Mouse (Mus musculus): ENCODE results near the gene Antxr2. TPM values are rescaled to one million over a fixed set of nuclear protein-coding genes. Genes with fewer than 3 reads are reported as not detected.

Antxr2 gene
- total RNA-seq, 1 experiment from 2014 or later: 114 TPM

- ATAC-seq (ENCODE audit: extremely low read depth, insufficient number of reproducible peaks, low FRiP score, poor library complexity, severe bottlenecking): no peak
Measured at GRCm38 (mm10) chr5:97866975-97867374, 163.9 kb downstream of the Antxr2 start.

DNA sequence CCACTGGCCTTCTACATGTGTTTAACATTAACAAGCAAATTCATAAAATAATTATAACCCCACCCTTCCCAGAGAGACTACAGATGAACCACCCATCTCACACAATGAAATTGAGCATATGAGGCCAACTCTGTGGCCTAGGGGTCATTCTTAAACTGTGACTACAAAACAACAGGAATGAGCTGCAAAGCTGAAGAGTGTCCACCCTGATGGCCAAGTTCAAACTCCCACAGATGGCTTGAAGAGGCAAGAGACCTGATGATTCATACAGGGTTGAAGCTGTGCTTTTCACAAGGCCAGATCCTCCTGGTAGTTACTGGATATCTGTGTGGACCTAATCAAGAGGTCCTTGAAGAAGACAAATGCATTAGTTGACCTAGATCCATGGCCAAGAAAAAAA lies 173.7 kb downstream of the Antxr2 start:
- ATAC-seq (ENCODE audit: extremely low read depth, insufficient number of reproducible peaks, low FRiP score, poor library complexity, severe bottlenecking): no peak

DNA sequence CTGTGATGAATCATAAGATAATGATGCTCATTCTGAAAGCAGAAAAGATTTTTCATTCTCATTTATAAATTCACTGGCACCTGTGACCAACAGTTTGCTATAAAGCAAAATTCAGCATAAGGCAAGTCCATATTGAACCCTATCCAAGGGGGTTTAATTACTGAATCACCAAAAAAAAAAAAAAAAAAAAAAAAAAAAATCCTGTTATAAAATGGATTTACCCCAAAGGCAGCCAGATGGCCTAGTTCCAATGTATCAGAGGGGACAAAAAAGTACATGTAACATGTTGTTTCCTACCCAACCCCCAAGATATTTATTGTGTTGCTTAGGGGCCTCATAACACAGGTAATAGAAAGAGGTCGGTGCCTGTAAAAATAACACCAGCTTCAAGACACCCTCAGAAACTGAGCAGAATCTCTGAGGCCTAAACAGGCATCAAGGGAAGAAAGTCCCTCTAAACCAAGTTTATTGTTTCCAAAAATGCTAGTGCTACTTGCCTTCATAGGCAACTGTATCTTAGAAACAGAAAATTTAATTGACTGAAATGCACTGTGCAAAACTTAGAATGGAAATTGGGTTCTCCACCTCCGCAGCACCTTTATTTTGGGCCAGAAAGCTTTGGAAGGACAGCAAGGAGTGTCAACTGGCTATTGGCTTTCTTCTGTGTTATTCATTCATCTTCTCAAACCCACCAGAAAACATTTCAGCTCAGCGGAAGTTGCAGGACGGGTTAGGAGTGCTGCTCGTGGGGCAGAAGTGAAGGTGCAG lies 178.7 kb downstream of the Antxr2 start:
- ATAC-seq (ENCODE audit: extremely low read depth, insufficient number of reproducible peaks, low FRiP score, poor library complexity, severe bottlenecking): no peak

DNA sequence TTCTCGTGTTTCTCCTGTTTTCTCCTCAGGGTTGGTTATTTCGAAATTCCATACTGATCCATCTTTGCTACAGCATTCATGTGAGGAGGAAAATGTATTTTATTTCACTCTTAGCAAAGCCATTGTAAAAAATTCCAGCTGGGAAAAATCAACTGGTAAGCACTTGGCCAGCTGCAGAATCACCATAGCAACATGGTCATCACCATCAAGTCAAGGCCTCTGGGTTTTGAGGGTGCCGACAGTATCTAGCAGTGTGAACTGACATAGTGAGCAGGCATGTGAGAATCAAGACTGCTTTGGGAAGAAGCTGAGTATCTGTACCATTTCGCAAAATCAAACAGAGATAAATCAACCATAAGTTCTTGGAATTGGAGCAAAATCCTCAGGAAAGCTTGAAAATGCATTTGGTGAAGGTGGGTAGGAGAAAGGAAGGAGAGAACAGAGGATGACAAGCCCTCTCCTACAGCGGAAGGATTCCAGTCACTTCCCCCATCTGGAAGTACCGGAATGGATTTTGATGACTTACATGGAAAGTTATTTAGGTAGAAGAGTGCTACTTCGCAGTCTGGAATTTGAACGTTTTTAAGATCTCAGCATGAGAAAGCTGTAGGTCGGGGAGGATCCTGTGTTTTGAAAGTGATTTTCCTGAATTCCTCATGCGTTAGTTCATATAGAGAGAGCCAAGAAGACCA lies 183.5 kb downstream of the Antxr2 start:
- ATAC-seq (ENCODE audit: extremely low read depth, insufficient number of reproducible peaks, low FRiP score, poor library complexity, severe bottlenecking): no peak

DNA sequence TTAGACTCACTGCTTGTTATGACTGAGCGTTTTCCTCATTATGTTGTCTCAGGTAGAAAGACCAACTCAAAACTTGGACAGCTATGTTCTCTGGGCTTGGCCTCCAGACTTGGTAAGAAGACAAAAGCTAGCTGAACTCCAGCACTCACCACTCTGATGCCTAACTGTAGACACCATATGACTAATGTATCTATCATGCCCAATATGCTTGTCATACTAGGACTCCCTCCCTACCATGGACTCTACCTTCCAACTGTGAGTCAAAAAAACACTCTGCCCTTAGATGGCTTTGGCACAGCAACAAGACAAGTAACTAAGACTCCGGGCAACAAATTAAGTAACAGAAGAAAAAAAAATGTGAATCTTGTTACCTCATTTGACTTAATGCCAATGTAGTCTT lies 184.3 kb downstream of the Antxr2 start:
- ATAC-seq (ENCODE audit: extremely low read depth, insufficient number of reproducible peaks, low FRiP score, poor library complexity, severe bottlenecking): no peak

DNA sequence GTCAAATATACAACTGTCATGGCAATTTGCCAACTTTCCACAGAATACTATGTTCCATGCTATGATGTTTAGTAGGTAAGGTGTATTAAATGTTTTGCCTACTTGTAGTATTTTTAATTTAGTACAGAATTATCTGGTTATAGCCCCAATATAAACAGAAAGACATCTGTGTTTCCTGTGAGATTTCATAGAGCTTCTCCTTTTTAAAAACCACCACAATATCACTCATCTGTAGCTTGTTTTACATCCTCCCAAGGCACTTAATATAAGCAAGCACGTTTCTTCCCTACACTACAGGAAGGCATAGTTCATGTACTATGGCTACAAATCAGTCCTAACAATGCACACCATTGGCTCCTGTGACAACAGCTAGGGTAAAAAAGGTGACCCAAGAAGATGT lies 188.8 kb downstream of the Antxr2 start:
- peak; percentile 82 for ATAC-seq (ENCODE audit: extremely low read depth, insufficient number of reproducible peaks, low FRiP score, poor library complexity, severe bottlenecking)

GRCm38 (mm10) chr5:97839924-97840279 lies 190.9 kb downstream of the Antxr2 start:
- peak; percentile 74 for ATAC-seq (ENCODE audit: extremely low read depth, insufficient number of reproducible peaks, low FRiP score, poor library complexity, severe bottlenecking)

- ATAC-seq (ENCODE audit: extremely low read depth, insufficient number of reproducible peaks, low FRiP score, poor library complexity, severe bottlenecking): no peak
Measured at GRCm38 (mm10) chr5:97839271-97839923, 191.4 kb downstream of the Antxr2 start.

GRCm38 (mm10) chr5:97837333-97837732 lies 193.5 kb downstream of the Antxr2 start:
- ATAC-seq (ENCODE audit: extremely low read depth, insufficient number of reproducible peaks, low FRiP score, poor library complexity, severe bottlenecking): no peak

DNA sequence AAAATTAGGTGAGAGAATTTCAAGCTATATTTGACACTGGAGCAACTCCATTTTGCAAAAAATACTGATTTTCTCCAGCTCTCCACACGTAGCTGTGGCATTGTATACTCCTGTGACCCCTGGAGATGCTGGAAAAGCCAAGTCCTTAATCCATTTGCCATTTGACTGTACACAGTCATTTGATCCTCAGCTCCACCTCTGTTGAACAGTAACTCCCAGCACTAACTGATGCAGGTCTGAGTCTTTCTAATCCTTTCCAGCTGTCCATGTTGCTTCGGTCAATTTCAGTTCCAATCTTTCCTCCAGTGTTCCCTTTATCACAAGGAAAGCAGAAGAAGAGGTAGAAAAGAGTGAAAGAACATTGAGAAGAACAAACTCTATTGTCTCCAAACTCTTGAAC lies 195.4 kb downstream of the Antxr2 start:
- no peak for ATAC-seq (ENCODE audit: extremely low read depth, insufficient number of reproducible peaks, low FRiP score, poor library complexity, severe bottlenecking)

DNA sequence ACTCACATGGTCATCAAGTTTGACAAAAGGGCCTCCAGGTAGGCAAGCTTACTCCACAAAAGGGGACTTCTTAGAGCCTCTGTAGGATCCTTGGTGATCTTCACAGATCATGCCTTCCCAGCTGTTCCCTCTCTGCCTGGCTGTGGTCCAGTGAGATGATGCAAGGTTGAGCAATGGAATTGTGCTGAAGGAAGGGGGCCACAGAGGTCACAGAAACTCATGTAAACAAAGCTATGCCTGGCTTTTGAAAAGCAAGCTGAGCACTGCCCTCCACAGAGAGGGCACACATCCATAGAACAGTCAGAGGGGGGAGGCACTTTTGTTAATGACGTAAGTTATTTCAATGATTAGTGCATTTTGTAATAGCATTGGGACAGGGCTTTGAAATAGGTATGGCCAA lies 196.1 kb downstream of the Antxr2 start:
- no peak for ATAC-seq (ENCODE audit: extremely low read depth, insufficient number of reproducible peaks, low FRiP score, poor library complexity, severe bottlenecking)

Other genes with a start within 250 kb of the Antxr2 start
- not detected in 2 replicates for gene Prdm8, start 136.2 kb upstream of the Antxr2 start, total RNA-seq (2017)
- not detected in 2 replicates for gene Fgf5, start 223.1 kb upstream of the Antxr2 start, total RNA-seq (2017)

Data from neutrophil, adult 5-6 weeks (primary cell).